Mouse (Mus musculus) bone marrow macrophage, adult 2 months (primary cell): ENCODE data around the gene Depdc1b.

ENCODE experiments used
- CTCF ChIP-seq: IDR thresholded peaks from 2 replicates; pipeline ENCODE4 v1.5.1; 2012; ENCODE audit warnings: low read depth, mild to moderate bottlenecking, low read length, moderate library complexity
- POLR2A ChIP-seq: IDR thresholded peaks from 2 replicates; pipeline ENCODE4 v1.6.1; 2012; ENCODE audit warnings: mild to moderate bottlenecking, low read depth, low read length, borderline replicate concordance

- TF ChIP-seq POLR2A: no peak
- no peak for TF ChIP-seq CTCF
Observed at GRCm38 (mm10) chr13:108329693-108330092, 13.6 kb downstream of the Depdc1b start.
